Mouse (Mus musculus) left cerebral cortex, postnatal 14 days (tissue): Measurements from ENCODE around the gene Shcbp1l. TPM values are rescaled to one million over a fixed set of nuclear protein-coding genes. Genes with fewer than 3 reads are reported as not detected.
A peak's percentile ranks its signal among the peaks of the same experiment; 100 is the strongest.
"Not testable (repeated sequence)": the region's sequence is repeated elsewhere in the genome, so short reads cannot be mapped to it uniquely, and the experiment has no call there.

Experiments
- DNase-seq, 2 experiments: peaks; one replicate each; pipeline ENCODE4 v3.0.0; 2021 to 2022; ENCODE audit warnings: low spot score in 2 of 2, mixed read lengths in 1 of 2
- intact Hi-C: fragments of 180-260 bp; cut with DNase I; formaldehyde crosslinking; loops from one replicate; pipeline ENCODE4 v1.15.1; 2025
- long read RNA-seq, 2 experiments: library from polyadenylated mRNA; stranded (forward); transcript quantifications; one replicate each; pipeline ENCODE4 v2.0.0; 2021
- total RNA-seq, 2 experiments: library from RNA; stranded (reverse); gene quantifications; 2 replicates each; pipeline ENCODE4 v1.2.3; 2021

Gene Shcbp1l
- total RNA-seq: 1 to 10 TPM; 2.0 TPM
- long read RNA-seq, experiment 1, partial matches to known transcripts: 0 of 2 reads
- long read RNA-seq, experiment 1, other reads (novel, unspliced or antisense): 0 of 2 reads
- long read RNA-seq, experiment 2, partial matches to known transcripts: 0 of 2 reads
- long read RNA-seq, experiment 2, other reads (novel, unspliced or antisense): 1 of 2 reads

DNA sequence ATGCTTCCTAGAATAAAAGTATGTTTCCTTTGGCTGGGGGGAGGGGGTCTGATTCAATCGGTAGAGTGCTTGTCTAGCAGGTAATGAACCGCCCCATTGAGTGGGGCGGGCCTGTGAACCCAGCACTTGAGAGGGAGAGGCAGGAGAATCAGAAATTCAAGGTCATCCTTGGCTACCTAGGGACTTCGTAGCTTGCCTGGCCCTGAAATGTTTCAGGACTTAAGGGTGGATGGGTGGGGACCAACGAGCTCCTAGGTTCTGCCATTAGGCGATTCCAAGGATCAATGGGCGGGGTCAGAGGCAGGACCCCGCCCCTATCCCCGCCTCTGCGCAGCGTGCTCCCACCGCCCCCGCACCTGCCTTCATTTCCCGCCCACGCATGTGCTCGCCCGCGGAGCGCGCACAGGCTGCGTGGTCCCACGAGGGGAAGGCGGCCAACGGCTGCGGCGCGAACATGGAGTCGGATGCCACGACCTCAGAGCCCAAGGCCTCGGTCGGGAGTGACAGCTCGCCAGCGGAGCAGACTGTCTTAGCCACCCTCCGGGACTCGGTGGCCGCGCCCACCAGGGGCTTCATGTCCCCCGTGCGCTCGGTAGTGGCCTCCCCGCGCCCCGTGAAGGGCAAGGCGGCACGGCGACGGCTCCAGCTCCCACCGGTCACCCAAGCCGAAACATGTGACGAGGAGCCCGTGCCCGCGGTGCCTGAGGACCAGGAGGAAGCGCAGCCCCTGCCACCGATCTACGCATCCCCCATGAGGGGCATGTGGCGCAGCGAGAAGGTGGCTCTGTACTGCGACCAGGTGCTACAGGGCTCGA, at the start of gene Shcbp1l:
Shcbp1l (plus strand) TSS at position 393 of the 815 bp plus-strand sequence.
- peak; percentile 78 to 80 for DNase-seq
- intact Hi-C loops: no loop called here

DNA sequence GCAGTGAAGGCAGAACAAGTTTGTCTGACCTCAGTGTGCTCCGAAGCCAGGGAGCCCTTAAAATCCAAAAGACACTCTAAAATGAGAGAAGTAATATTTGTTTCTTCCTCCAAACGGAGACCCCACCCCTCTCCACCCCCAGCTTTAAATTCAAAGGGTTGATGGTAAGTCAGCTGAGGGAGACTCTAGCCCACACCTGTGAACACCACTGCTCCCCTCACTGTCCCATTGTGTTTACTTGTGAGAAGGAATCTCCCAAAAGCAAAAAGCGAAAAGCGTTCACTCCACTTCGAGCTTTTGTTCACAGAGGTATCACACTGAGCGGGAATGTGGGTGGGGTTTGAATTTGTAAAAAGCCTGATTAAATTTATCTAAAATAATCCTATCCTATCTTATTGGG, 48.5 kb upstream of the Shcbp1l start:
- intact Hi-C loops: no loop called here
- DNase-seq: no peak

DNA sequence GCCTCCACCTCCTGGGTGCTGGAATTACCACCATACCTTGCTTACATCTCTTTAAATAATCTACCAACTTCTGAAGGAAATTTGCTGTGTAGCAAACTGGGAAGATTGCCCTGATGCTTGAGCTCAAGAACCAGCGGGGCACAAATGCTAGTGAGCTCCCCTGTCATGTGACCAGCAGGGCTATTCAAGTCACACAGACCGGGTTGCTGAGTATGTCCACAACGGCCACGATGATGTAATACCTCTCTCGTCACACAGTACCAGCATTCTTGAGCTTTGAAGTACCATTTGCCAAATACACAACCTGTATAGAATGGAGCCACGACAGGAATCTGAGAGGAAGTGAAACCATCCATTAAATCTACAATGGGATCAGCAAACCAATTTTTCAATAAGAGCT, 46.4 kb upstream of the Shcbp1l start:
- intact Hi-C loops: no loop called here
- no peak for DNase-seq

DNA sequence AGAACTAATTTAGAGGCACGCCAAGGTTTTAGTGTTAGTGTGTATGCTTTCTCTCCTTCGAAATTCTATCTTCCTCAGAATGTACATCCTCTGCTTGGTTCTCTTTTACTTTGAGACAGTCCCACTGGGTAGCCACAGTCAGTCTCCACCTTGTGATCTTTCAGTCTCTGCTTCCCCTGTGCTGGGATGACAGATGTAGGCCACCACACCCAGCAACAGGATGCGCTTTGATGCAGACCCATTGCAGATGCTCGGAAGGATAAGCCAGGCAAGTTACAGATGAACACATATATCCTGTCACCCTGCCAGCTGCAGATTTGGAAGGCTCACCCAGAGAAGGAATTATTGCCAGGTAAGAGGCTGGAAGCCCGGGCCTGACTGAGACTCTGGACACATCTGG, 45.1 kb upstream of the Shcbp1l start:
- DNase-seq: no peak
- intact Hi-C loops: loop anchor here (10.0 kb wide), 1 partner anchor 155 kb away; no protein-coding TSS in a partner anchor

DNA sequence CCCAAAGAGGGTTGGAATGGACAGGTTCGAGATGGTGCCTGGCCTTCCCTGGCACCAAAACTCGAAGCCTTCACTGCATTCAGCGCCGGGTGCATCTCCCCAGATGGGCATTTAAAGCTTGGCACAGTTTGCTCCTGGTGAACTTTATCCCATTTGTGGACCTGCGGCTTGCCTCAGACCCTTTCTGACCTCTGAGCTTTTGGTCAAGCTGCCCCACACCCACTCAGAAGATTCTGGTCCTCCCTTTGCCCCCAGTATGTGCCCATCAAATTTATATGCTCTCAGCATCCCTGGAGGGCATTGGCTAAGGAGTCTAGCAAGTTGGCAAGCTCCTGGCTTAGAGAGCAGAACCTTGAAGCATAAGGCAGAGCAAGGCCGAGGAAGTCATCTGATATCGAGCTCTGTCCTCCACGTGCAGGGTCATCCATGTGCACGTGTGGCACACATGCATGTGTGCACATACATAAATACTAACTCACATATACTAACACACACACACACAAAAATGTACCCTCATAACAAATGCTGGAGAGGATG, 44.1 kb upstream of the Shcbp1l start:
- no peak for DNase-seq
- intact Hi-C loops: loop anchor here (10.0 kb wide), 1 partner anchor 156 kb away; no protein-coding TSS in a partner anchor

GRCm38 (mm10) chr1:153385081-153385480, 39.9 kb upstream of the Shcbp1l start:
- intact Hi-C loops: loop anchor here (5.0 to 10.0 kb wide), 2 partner anchors 160 to 283 kb away; no protein-coding TSS in a partner anchor
- no peak for DNase-seq

DNA sequence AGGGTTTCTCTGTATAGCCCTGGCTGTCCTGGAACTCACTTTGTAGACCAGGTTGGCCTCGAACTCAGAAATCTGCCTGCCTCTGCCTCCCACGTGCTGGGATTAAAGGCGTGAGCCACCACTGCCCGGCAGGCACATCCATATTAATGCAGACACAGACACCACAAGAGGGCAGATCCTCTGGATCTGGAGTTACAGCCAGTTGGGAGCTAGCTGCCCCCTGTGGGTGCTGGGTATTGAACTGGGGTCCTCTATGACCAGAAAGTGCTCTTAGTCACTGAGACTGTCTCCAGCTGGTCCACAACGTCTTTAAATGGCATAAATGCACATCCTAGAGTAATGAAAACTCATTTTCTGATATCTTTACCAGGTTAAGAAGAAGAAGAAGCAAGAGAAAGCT, 39.3 kb upstream of the Shcbp1l start:
- intact Hi-C loops: loop anchor here (1.0 to 10.0 kb wide), 4 partner anchors 37 to 283 kb away; no protein-coding TSS in a partner anchor
- DNase-seq: not testable (repeated sequence)

GRCm38 (mm10) chr1:153386271-153387069, 38.5 kb upstream of the Shcbp1l start:
- intact Hi-C loops: loop anchor here (1.0 to 10.0 kb wide), 4 partner anchors 36 to 284 kb away; no protein-coding TSS in a partner anchor
- peak; percentile 69 to 84 for DNase-seq

GRCm38 (mm10) chr1:153395706-153396105, 29.3 kb upstream of the Shcbp1l start:
- DNase-seq, intact Hi-C loops: not testable (repeated sequence)

- intact Hi-C loops: no loop called here
- peak; percentile 28 to 69 for DNase-seq
Measured at GRCm38 (mm10) chr1:153401765-153402164, 23.2 kb upstream of the Shcbp1l start.

DNA sequence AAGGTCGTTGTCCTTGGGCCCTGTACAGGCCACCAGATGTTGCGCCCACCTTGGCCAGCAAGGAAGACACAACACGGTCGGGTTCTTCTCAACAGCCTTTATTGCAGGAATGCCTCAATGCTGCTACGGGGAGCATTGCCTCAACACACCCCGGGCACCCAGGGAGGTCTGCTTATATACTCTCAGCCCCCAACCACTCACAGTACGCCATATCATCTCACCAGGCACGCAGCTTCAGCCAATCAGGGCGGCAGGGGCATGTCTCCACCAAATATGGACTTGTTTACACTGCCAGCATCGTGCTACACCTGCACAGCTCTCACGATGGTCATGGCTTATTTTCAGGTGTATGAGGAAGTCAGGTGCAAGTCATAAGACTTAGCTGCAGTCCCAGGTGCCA, 17.3 kb upstream of the Shcbp1l start:
- DNase-seq, intact Hi-C loops: not testable (repeated sequence)

GRCm38 (mm10) chr1:153408296-153408695, 16.7 kb upstream of the Shcbp1l start:
- intact Hi-C loops, DNase-seq: not testable (repeated sequence)

GRCm38 (mm10) chr1:153410915-153411314, 14.0 kb upstream of the Shcbp1l start:
- DNase-seq, intact Hi-C loops: not testable (repeated sequence)

DNA sequence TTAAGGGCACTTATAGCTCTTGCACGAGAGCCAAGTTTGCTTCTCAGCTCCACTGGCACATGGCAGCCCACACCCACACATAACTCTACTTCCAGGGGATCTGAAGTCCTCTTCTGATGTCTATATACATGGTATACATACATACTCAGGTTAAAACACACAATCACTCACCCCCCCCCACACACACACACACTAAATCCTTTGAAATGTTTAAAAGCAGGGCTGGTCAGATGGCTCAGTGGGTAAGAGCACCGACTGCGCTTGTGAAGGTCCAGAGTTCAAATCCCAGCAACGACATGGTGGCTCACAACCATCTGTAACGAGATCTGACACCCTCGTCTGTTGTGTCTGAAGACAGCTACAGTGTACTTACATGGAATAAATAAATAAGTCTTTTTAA, 13.2 kb upstream of the Shcbp1l start:
- no peak for DNase-seq
- intact Hi-C loops: no loop called here

GRCm38 (mm10) chr1:153412663-153413396, 12.1 kb upstream of the Shcbp1l start:
- intact Hi-C loops, DNase-seq: not testable (repeated sequence)

DNA sequence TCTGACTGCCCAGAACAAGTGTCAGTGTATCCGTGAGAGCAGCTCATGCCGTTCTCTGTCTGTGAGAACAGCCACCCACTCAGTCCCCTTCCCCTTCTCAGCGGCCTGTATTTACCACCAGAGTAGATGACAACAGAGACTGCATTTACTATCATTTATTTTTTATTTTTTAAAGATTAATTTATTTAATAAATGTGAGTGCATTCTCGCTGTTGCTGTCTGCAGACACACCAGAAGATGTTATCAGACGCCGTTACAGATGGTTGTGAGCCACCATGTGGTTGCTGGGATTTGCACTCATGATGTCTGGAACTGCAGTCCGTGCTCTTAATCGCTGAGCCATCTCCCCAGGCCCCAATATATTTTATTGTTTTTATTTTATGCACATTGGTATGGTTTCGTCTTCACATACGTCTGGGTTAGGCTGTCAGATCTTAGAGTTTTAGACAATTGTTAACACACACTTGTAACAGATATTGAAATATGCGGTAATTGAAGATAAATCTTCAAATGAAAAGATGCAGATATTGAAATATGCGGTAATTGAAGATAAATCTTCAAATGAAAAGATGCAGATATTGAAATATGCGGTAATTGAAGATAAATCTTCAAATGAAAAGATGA, 11.5 kb upstream of the Shcbp1l start:
- intact Hi-C loops: not testable (repeated sequence)

DNA sequence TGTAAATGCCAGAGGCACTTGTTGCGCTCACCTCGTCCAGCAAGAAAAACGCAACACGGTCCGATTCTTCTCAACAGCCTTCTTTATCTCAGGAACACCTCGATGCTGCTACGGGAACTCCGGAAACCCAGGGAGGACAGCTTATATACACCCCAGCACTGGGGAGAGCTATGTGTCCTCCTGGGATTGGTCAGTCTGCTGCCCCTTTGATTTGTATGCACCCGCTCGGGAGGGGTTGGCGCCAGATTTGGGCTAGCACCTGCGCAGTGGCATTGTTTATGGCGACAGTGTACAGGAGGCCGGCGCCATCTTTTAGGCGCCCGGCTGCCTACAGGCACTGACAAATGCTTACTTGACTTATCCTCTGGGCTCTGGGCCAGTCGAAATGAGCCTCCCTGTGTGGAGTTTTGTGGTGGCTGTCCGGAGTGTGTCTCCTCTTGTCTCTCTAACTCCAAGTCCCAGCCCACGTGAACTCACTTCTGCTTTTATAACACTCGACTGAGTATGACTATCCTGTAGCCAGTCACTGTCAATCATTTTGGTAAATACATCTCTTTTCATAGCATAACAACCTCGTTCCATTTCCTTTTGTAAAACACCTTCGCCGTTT, 10.7 kb upstream of the Shcbp1l start:
- peak; percentile 77 to 90 for DNase-seq
- intact Hi-C loops: not testable (repeated sequence)

More for the DNA sequence above, 11.5 kb upstream of the Shcbp1l start:
- peak; percentile 41 to 58 for DNase-seq

DNA sequence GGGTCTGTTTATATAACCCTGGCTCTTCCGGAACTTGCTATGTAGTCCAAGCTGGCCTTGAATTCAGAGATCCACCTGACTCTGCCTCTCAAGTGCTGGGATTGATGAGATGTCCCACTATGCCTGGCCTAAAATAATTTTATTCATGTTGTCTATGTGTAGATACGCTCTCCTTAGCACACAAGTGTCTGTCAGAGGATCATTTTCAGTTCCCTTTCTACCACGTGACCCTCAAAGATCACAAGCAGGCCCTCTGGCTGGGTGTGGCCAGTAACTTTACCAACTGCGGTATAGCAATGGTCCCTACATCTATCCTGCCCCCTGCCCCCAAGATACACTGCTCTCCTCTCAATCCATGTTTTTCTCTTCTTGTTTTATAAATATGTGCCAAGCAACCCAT, 10.0 kb upstream of the Shcbp1l start:
- intact Hi-C loops: no loop called here

More for the DNA sequence above, 10.0 kb upstream of the Shcbp1l start:
- DNase-seq: peak; percentile 47 to 72
